Mouse (Mus musculus) myocyte (in vitro differentiated cells): ENCODE results near the gene Hoxc5. TPM values are rescaled to one million over a fixed set of nuclear protein-coding genes. Genes with fewer than 3 reads are reported as not detected.

Source experiments
- H3K27me3 ChIP-seq: one replicate; pipeline ENCODE4 v1.6.1; 2011; ENCODE audit not compliant: control insufficient read depth, insufficient read depth, insufficient read length
- H3K36me3 ChIP-seq: one replicate; pipeline ENCODE4 v1.6.1; 2011; ENCODE audit not compliant: control insufficient read depth, insufficient read depth
- H3K4me2 ChIP-seq: one replicate; pipeline ENCODE4 v1.6.1; 2011; ENCODE audit warnings: low read depth, control low read depth
- H3K4me3 ChIP-seq: one replicate; pipeline ENCODE4 v1.5.1; 2011; ENCODE audit warnings: mild to moderate bottlenecking, control low read depth, moderate library complexity
- H3K79me2 ChIP-seq: one replicate; pipeline ENCODE4 v1.6.1; 2011; ENCODE audit not compliant: control insufficient read depth, insufficient read depth
- H3ac ChIP-seq: one replicate; pipeline ENCODE4 v1.6.1; 2011; ENCODE audit not compliant: control insufficient read depth, insufficient read length
- CEBPB ChIP-seq: IDR thresholded peaks from 2 replicates; pipeline ENCODE4 v1.6.1; 2011; ENCODE audit warnings: mild to moderate bottlenecking, moderate library complexity; ENCODE audit not compliant: poor library complexity, insufficient read depth, severe bottlenecking
- E2F4 ChIP-seq: IDR thresholded peaks from one replicate; pipeline ENCODE4 v1.6.1; 2011; ENCODE audit warnings: mild to moderate bottlenecking, control low read depth, moderate library complexity; ENCODE audit not compliant: insufficient read depth
- MAX ChIP-seq: IDR thresholded peaks from one replicate; pipeline ENCODE4 v1.6.1; 2011; ENCODE audit warnings: low read depth, mild to moderate bottlenecking, control low read depth
- MYOD1 ChIP-seq, 3 experiments: IDR thresholded peaks; one replicate each; pipeline ENCODE4 v1.6.1; 2011; ENCODE audit warnings: control low read depth in 2 of 3, low read depth in 2 of 3, mild to moderate bottlenecking in 2 of 3, moderate library complexity in 1 of 3; ENCODE audit not compliant: insufficient read length in 2 of 3, control insufficient read depth in 1 of 3
- MYOG ChIP-seq, 3 experiments: IDR thresholded peaks; one replicate each; pipeline ENCODE4 v1.6.1; 2011; ENCODE audit warnings: control low read depth in 2 of 3, low read depth in 2 of 3, mild to moderate bottlenecking in 2 of 3; ENCODE audit not compliant: insufficient read length in 2 of 3, control insufficient read depth in 1 of 3, insufficient read depth in 1 of 3
- POLR2A ChIP-seq: IDR thresholded peaks from one replicate; pipeline ENCODE4 v1.6.1; 2011; ENCODE audit warnings: low read depth, mild to moderate bottlenecking, control low read depth, moderate library complexity; ENCODE audit not compliant: insufficient read length
- POLR2AphosphoS2 ChIP-seq: IDR thresholded peaks from one replicate; pipeline ENCODE4 v1.6.1; 2011; ENCODE audit warnings: low read depth, control low read depth; ENCODE audit not compliant: insufficient read length
- REST ChIP-seq: IDR thresholded peaks from one replicate; pipeline ENCODE4 v1.6.1; 2011; ENCODE audit warnings: mild to moderate bottlenecking, control low read depth, moderate library complexity; ENCODE audit not compliant: insufficient read depth, insufficient read length
- SRF ChIP-seq: IDR thresholded peaks from one replicate; pipeline ENCODE4 v1.6.1; 2011; ENCODE audit warnings: low read depth; ENCODE audit not compliant: control insufficient read depth, insufficient read length
- TCF12 ChIP-seq: IDR thresholded peaks from one replicate; pipeline ENCODE4 v1.6.1; 2011; ENCODE audit warnings: mild to moderate bottlenecking, control low read depth; ENCODE audit not compliant: poor library complexity, insufficient read depth, severe bottlenecking
- TCF3 ChIP-seq: IDR thresholded peaks from one replicate; pipeline ENCODE4 v1.6.1; 2011; ENCODE audit warnings: low read depth, control low read depth; ENCODE audit not compliant: insufficient read length
- USF1 ChIP-seq: IDR thresholded peaks from one replicate; pipeline ENCODE4 v1.6.1; 2011; ENCODE audit warnings: low read depth, mild to moderate bottlenecking, control low read depth, moderate library complexity
- polyA plus RNA-seq: library from polyadenylated mRNA; unstranded; fragments of >200 nt; fragmentation: generic; extraction: Trizol; gene quantifications from one replicate; pipeline ENCODE4 v1.2.1, GENCODE M21; 2012; ENCODE audit warnings: missing spikeins

Hoxc5 gene
- 1.2 TPM for polyA plus RNA-seq

DNA sequence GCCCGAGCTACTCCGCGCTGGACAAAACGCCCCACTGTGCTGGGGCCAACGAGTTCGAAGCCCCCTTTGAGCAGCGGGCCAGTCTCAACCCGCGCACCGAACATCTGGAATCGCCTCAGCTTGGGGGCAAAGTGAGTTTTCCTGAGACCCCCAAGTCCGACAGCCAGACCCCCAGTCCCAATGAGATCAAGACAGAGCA lies at the start of gene Hoxc5:
Gene Hoxc5, plus strand, starts transcription at position 132 of the 199 bp plus-strand sequence.
- Histone ChIP-seq H3K4me3 (peak within 1 kb of the TSS; percentile 85), H3K79me2 (peaks cover 96% of the 10 kb centered on the region), H3K36me3 (no peaks in the 10 kb centered on the region), H3K27me3 (no peaks in the 10 kb centered on the region), H3K4me2 (peak within 1 kb of the TSS; percentile 100), H3ac (peak within 1 kb of the TSS; percentile 32)
- no peak for TF ChIP-seq MAX
- no peak for TF ChIP-seq POLR2A
- TF ChIP-seq SRF, result no peak
- no peak for TF ChIP-seq TCF12
- no peak for TF ChIP-seq MYOG (IDR thresholded peaks at IDR 0.05; ENCODE audit: control insufficient read depth in 1 of 3, insufficient read depth in 1 of 3, insufficient read length in 2 of 3, low read depth in 2 of 3)
- TF ChIP-seq CEBPB, result no peak

DNA sequence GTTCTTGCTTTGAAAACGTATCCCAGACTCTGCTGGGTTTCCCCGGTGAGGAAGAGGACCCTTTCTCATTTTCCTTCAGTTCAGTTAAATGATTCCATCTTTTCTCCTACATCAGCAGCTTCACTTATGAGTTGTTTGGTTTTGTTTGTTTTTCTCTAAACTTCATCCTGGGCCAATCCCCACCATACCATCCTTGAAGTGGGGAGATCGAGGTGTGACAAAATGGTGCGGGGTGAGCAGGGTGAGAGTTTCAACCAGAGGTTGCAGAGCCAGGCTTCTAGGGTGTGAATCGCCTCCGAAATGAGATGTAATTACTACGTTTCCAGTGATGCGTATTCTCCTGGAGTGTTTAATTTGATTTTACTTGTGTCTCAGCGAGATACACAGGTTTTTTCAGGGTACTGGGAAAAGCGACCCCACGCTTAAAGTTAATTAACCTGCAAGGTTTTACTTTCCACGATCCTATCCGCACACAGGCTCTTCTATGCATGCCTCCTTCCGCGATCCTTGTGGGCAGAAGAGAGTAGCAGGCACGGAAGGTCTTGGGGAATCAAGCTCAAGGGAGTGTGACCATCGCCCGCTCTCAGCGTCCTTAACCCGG lies 49.2 kb upstream of the Hoxc5 start:
- no peak overlapping the region for H3K4me2 ChIP-seq
- no peaks in the 10 kb centered on the region for H3K36me3 ChIP-seq
- H3K4me3 ChIP-seq, result no peak overlapping the region
- no peak overlapping the region for H3ac ChIP-seq
- H3K27me3 ChIP-seq, result peaks cover 14% of the 10 kb centered on the region
- H3K79me2 ChIP-seq, result no peaks in the 10 kb centered on the region
- TF ChIP-seq TCF3, result no peak

DNA sequence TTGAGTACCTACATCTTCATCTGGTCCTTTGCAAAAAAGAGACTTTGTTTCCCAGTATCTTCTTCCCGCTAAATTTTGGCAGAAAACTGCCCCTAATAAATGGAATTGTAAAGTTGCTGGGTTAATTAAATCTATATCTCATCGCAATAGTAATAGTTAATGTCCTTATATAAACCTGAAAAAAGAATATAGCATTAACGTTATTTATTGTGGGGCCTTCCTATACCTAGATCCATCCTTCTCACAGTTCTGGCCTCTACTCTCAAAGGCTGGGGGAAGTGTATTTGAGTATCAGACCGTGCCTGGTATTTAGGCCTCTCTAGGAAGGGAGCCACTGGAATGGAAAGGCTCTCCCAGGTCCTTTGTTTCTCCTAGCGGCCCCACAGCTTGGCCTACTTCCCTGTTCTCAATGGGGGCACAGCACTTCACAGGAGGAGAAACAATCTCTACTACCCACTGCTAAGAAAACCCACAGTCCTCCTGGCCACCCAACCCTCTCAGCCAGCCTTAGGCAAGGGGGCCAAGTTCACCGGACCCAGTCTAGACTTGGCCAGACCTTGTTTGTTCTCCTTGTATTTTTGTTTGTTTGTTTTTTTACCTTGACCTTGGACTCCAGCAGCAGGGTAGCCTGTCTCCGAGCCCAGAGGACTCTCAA lies 48.5 kb upstream of the Hoxc5 start:
- H3ac ChIP-seq, result no peak overlapping the region
- no peak overlapping the region for H3K4me3 ChIP-seq
- no peak overlapping the region for H3K4me2 ChIP-seq
- H3K36me3 ChIP-seq, result no peaks in the 10 kb centered on the region
- H3K27me3 ChIP-seq, result peaks cover 11% of the 10 kb centered on the region
- TF ChIP-seq REST (no peak), POLR2A (no peak), MAX (no peak), SRF (no peak), MYOD1 (IDR thresholded peaks at IDR 0.05; ENCODE audit: control insufficient read depth in 1 of 3, insufficient read length in 2 of 3, low read depth in 2 of 3) (no peak)
- H3K79me2 ChIP-seq, result no peaks in the 10 kb centered on the region

DNA sequence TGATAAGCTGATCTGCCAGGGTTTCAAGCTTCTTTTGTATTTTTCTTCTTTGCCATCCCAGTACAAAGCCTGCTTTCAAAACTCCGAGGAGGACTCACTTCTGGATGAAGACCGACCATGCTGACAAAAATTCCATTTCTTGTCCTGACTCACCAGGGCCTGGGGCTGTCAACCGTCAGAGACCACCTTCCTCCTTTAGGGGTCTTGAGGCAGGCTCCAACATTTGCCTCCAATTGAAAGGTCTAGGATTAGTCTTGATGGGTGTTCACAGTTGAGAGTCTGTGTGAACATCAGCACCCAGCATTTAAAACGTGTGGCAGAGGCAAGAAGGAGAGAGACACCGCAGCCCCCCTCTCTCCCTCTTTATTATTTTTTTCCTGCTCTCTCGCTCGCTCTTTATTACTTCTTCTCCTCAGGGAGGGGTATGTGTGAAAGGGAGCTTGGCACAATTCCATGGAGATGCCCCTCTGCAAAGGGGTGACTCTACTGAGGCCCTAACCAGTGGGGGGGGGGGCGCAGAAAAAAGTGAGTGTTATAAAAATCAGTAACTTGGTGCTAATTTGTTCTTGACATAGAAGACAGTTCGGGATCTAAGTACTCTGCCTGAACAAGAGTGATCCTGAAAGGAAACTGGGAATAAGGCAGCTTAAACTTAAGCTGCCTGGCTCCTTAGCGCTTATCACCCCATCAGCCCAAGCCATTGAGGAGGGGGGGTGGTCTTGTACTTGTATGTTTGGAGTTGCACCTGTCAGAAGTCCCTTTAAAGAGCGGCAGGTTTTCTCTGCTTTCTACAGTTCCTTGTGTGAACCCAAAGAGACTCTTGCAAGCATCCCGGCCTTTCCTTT lies 47.7 kb upstream of the Hoxc5 start:
- Histone ChIP-seq H3K4me3 (peak overlapping the region; percentile 52), H3K79me2 (no peaks in the 10 kb centered on the region), H3K4me2 (peak overlapping the region; percentile 97), H3K27me3 (peaks cover 6% of the 10 kb centered on the region), H3K36me3 (no peaks in the 10 kb centered on the region), H3ac (no peak overlapping the region)
- no peak for TF ChIP-seq E2F4
- no peak for TF ChIP-seq MYOG (IDR thresholded peaks at IDR 0.05; ENCODE audit: control insufficient read depth in 1 of 3, insufficient read depth in 1 of 3, insufficient read length in 2 of 3, low read depth in 2 of 3)
- TF ChIP-seq REST, result no peak
- TF ChIP-seq TCF12, result no peak
- TF ChIP-seq POLR2A, result no peak
- no peak for TF ChIP-seq USF1
- TF ChIP-seq MYOD1 (IDR thresholded peaks at IDR 0.05; ENCODE audit: control insufficient read depth in 1 of 3, insufficient read length in 2 of 3, low read depth in 2 of 3), result no peak
- no peak for TF ChIP-seq MAX

DNA sequence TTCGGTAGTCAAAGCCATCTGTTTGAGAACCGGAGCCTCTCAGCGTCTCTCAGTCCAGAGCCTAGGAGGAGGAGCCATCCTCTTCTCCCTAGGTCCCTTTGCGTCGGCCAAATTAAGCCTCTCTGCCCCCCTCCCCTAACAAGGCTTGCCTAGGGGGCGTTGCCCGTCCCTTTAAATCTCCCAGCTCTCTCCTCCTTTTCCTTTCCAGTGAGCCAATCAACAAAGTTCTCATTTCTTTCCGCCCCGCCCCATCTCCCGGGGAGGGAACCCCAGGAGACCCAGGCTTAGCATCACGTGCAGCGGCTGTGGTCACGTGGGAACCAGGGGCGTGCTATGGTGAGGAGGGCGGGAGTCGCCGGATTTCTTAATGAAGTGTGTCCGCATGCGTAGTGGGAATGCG lies 46.6 kb upstream of the Hoxc5 start:
- Histone ChIP-seq H3K4me2 (peak overlapping the region; percentile 97), H3ac (peak overlapping the region; percentile 56), H3K27me3 (peaks cover 6% of the 10 kb centered on the region), H3K79me2 (no peaks in the 10 kb centered on the region), H3K36me3 (no peaks in the 10 kb centered on the region), H3K4me3 (peak overlapping the region; percentile 52)
- TF ChIP-seq SRF, result peak; percentile 51
- peak; percentile 74 for TF ChIP-seq POLR2AphosphoS2
- peak; percentile 53 for TF ChIP-seq E2F4
- TF ChIP-seq POLR2A, result peak; percentile 72
- peak; percentile 100 for TF ChIP-seq USF1
- no peak for TF ChIP-seq TCF12
- no peak for TF ChIP-seq REST
- TF ChIP-seq MYOG (IDR thresholded peaks at IDR 0.05; ENCODE audit: control insufficient read depth in 1 of 3, insufficient read depth in 1 of 3, insufficient read length in 2 of 3, low read depth in 2 of 3), result no peak
- peak; percentile 1 for TF ChIP-seq MAX
